Mouse (Mus musculus): Measurements from ENCODE around the gene Prlr.

The Prlr gene

GRCm38 (mm10) chr15:10177083-10177482, at the start of gene Prlr:
Prlr (plus strand) TSS chr15:10177238.
- no peak for DNase-seq

GRCm38 (mm10) chr15:10133781-10134180, 43.3 kb upstream of the Prlr start:
- DNase-seq: no peak

- DNase-seq: no peak
These were observed 42.1 kb upstream of the Prlr start for GRCm38 (mm10) chr15:10134889-10135288.

GRCm38 (mm10) chr15:10144520-10144919, 32.5 kb upstream of the Prlr start:
- DNase-seq: no peak

- no peak for DNase-seq
These were observed 28.8 kb upstream of the Prlr start for GRCm38 (mm10) chr15:10148196-10148595.

- DNase-seq: no peak
These were observed 16.4 kb upstream of the Prlr start for GRCm38 (mm10) chr15:10160663-10161062.

- DNase-seq: no peak
These were observed 2.0 kb upstream of the Prlr start for GRCm38 (mm10) chr15:10175078-10175477.

GRCm38 (mm10) chr15:10175656-10176055, 1.4 kb upstream of the Prlr start:
- DNase-seq: no peak

- DNase-seq: peak; percentile 3
These were observed 587 bp downstream of the Prlr start for GRCm38 (mm10) chr15:10177519-10178130.

GRCm38 (mm10) chr15:10178131-10178566, 1.1 kb downstream of the Prlr start:
- no peak for DNase-seq

GRCm38 (mm10) chr15:10180694-10181093, 3.7 kb downstream of the Prlr start:
- no peak for DNase-seq

- no peak for DNase-seq
These were observed 15.1 kb downstream of the Prlr start for GRCm38 (mm10) chr15:10192101-10192630.

- no peak for DNase-seq
These were observed 24.0 kb downstream of the Prlr start for GRCm38 (mm10) chr15:10200991-10201390.

GRCm38 (mm10) chr15:10202504-10203302, 25.7 kb downstream of the Prlr start:
- DNase-seq: no peak

- DNase-seq: no peak
These were observed 33.3 kb downstream of the Prlr start for GRCm38 (mm10) chr15:10210261-10210770.

GRCm38 (mm10) chr15:10211992-10212391, 35.0 kb downstream of the Prlr start:
- DNase-seq: no peak

GRCm38 (mm10) chr15:10213213-10213612, 36.2 kb downstream of the Prlr start:
- no peak for DNase-seq

GRCm38 (mm10) chr15:10213710-10214109, 36.7 kb downstream of the Prlr start:
- DNase-seq: no peak

GRCm38 (mm10) chr15:10215719-10216118, 38.7 kb downstream of the Prlr start:
- no peak for DNase-seq

GRCm38 (mm10) chr15:10216189-10216588, 39.2 kb downstream of the Prlr start:
- DNase-seq: no peak

GRCm38 (mm10) chr15:10223614-10224155, 46.6 kb downstream of the Prlr start:
- no peak for DNase-seq

GRCm38 (mm10) chr15:10225701-10226100, 48.7 kb downstream of the Prlr start:
- DNase-seq: no peak

GRCm38 (mm10) chr15:10228636-10229035, 51.6 kb downstream of the Prlr start:
- no peak for DNase-seq

GRCm38 (mm10) chr15:10235977-10236376, 58.9 kb downstream of the Prlr start:
- DNase-seq: no peak

All from liver (tissue).